Mouse (Mus musculus) myocyte (in vitro differentiated cells): ENCODE results near the gene Itga8.

ENCODE experiments used
- CEBPB ChIP-seq: IDR thresholded peaks from 2 replicates; pipeline ENCODE4 v1.6.1; 2011; ENCODE audit warnings: mild to moderate bottlenecking, moderate library complexity; ENCODE audit not compliant: poor library complexity, insufficient read depth, severe bottlenecking
- E2F4 ChIP-seq: IDR thresholded peaks from one replicate; pipeline ENCODE4 v1.6.1; 2011; ENCODE audit warnings: mild to moderate bottlenecking, control low read depth, moderate library complexity; ENCODE audit not compliant: insufficient read depth
- MAX ChIP-seq: IDR thresholded peaks from one replicate; pipeline ENCODE4 v1.6.1; 2011; ENCODE audit warnings: low read depth, mild to moderate bottlenecking, control low read depth
- MYOD1 ChIP-seq, 3 experiments: IDR thresholded peaks; one replicate each; pipeline ENCODE4 v1.6.1; 2011; ENCODE audit warnings: control low read depth in 2 of 3, low read depth in 2 of 3, mild to moderate bottlenecking in 2 of 3, moderate library complexity in 1 of 3; ENCODE audit not compliant: insufficient read length in 2 of 3, control insufficient read depth in 1 of 3
- MYOG ChIP-seq, 3 experiments: IDR thresholded peaks; one replicate each; pipeline ENCODE4 v1.6.1; 2011; ENCODE audit warnings: control low read depth in 2 of 3, low read depth in 2 of 3, mild to moderate bottlenecking in 2 of 3; ENCODE audit not compliant: insufficient read length in 2 of 3, control insufficient read depth in 1 of 3, insufficient read depth in 1 of 3
- POLR2A ChIP-seq: IDR thresholded peaks from one replicate; pipeline ENCODE4 v1.6.1; 2011; ENCODE audit warnings: low read depth, mild to moderate bottlenecking, control low read depth, moderate library complexity; ENCODE audit not compliant: insufficient read length
- TCF12 ChIP-seq: IDR thresholded peaks from one replicate; pipeline ENCODE4 v1.6.1; 2011; ENCODE audit warnings: mild to moderate bottlenecking, control low read depth; ENCODE audit not compliant: poor library complexity, insufficient read depth, severe bottlenecking
- TCF3 ChIP-seq: IDR thresholded peaks from one replicate; pipeline ENCODE4 v1.6.1; 2011; ENCODE audit warnings: low read depth, control low read depth; ENCODE audit not compliant: insufficient read length
- USF1 ChIP-seq: IDR thresholded peaks from one replicate; pipeline ENCODE4 v1.6.1; 2011; ENCODE audit warnings: low read depth, mild to moderate bottlenecking, control low read depth, moderate library complexity

- no peak for TF ChIP-seq TCF12
- no peak for TF ChIP-seq POLR2A
- TF ChIP-seq USF1 = no peak
- no peak for TF ChIP-seq MAX
- TF ChIP-seq MYOG (IDR thresholded peaks at IDR 0.05; ENCODE audit: control insufficient read depth in 1 of 3, insufficient read depth in 1 of 3, insufficient read length in 2 of 3, low read depth in 2 of 3) = no peak
- no peak for TF ChIP-seq CEBPB
- TF ChIP-seq E2F4 = no peak
- no peak for TF ChIP-seq MYOD1 (IDR thresholded peaks at IDR 0.05; ENCODE audit: control insufficient read depth in 1 of 3, insufficient read length in 2 of 3, low read depth in 2 of 3)
- TF ChIP-seq TCF3 = no peak
Measured at GRCm38 (mm10) chr2:12307311-12307710, 5.6 kb upstream of the Itga8 start.
